Mouse (Mus musculus): Measurements from ENCODE around the gene Tmem259.

Tmem259 gene

GRCm38 (mm10) chr10:79996272-79997033 is 12.3 kb upstream of the Tmem259 start, which contains the start of gene Abca7:
Gene Abca7, plus strand, starts transcription at chr10:79996494.
- H3K4me1 ChIP-seq (replicated peaks; ENCODE audit: low read depth, low read length), result peaks cover 55% of the 10 kb centered on the region
- peak within 1 kb of the TSS; percentile 83 for H3K4me3 ChIP-seq (replicated peaks; ENCODE audit: low read length)
- H3K27me3 ChIP-seq (ENCODE audit: insufficient read depth, low read length), result peaks cover 7% of the 10 kb centered on the region

DNA sequence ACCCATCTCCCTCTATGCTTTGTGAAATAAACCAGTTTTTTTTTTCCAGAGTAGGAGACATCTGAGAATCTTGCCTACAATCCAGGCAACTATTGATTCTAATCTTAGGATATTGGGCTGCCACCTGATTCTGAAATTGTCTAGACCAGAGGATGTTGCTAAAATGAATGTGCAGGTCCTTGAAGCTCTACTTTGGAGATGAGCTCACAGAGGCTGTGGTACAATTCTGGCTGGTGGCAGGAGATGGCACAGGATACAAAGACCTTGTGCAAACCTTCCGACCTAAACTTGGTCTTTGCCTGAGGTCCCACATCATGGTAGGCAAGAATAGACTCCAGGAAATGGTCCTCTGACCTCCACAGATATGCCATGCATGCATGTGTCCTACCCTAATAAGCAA is 11.5 kb upstream of the Tmem259 start:
- Histone ChIP-seq H3K4me3 (replicated peaks; ENCODE audit: low read length) (peak overlapping the region; percentile 83), H3K4me1 (replicated peaks; ENCODE audit: low read depth, low read length) (peaks cover 57% of the 10 kb centered on the region), H3K9me3 (ENCODE audit: low read length) (peaks cover 5% of the 10 kb centered on the region), H3K27me3 (ENCODE audit: insufficient read depth, low read length) (peaks cover 4% of the 10 kb centered on the region), H3K36me3 (ENCODE audit: insufficient read depth, low read length) (peaks cover 57% of the 10 kb centered on the region)
- TF ChIP-seq POU5F1 (IDR thresholded peaks at IDR 0.05; ENCODE audit: borderline replicate concordance, low read length) (no peak), NANOG (IDR thresholded peaks at IDR 0.05; ENCODE audit: borderline replicate concordance, low read length) (no peak), CTCF (conservative IDR thresholded peaks at IDR 0.05; ENCODE audit: low read length) (no peak)

More at GRCm38 (mm10) chr10:79996272-79997033, 12.3 kb upstream of the Tmem259 start, which contains the start of gene Abca7:
- Histone ChIP-seq H3K9me3 (ENCODE audit: low read length) (peaks cover 5% of the 10 kb centered on the region), H3K36me3 (ENCODE audit: insufficient read depth, low read length) (peaks cover 52% of the 10 kb centered on the region)
- TF ChIP-seq POU5F1 (IDR thresholded peaks at IDR 0.05; ENCODE audit: borderline replicate concordance, low read length) (no peak), CTCF (conservative IDR thresholded peaks at IDR 0.05; ENCODE audit: low read length) (no peak), NANOG (IDR thresholded peaks at IDR 0.05; ENCODE audit: borderline replicate concordance, low read length) (no peak)

DNA sequence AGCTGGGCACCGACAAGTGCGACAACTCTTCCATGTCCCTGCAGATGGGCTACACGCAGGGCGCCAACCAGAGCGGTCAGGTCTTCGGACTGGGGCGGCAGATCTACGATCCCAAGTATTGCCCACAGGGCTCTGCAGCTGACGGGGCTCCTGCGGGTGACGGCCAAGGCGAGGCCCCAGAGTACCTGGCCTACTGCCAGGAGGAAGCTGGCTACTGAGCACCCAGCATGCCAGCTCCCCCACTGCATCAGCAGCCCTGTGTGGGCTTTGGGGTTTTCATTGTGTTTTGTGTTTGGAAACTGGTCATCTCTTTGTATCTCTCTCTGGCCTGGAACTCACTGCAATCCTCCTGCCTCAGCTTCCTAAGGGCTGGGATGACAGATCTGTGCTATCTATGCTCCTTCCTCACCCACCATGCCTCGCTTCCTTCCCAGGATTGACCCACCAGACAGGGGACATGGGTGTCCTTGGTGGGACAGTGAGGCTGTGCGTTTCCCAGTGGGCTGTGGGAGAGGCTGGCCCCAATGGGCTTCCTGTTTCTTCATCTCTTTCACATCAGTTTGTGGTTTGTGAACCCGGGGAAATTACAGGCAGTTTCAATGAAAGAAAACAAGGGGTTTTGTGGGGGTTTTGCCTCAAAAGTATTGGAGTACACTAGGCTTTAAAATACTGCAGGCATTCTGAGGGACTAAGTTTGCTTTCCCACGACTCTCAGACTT is 10.4 kb upstream of the Tmem259 start:
- Histone ChIP-seq H3K9me3 (ENCODE audit: low read length) (peaks cover 5% of the 10 kb centered on the region), H3K36me3 (ENCODE audit: insufficient read depth, low read length) (peaks cover 53% of the 10 kb centered on the region), H3K4me1 (replicated peaks; ENCODE audit: low read depth, low read length) (peaks cover 62% of the 10 kb centered on the region), H3K4me3 (replicated peaks; ENCODE audit: low read length) (no peak overlapping the region), H3K27me3 (ENCODE audit: insufficient read depth, low read length) (peaks cover 11% of the 10 kb centered on the region)
- no peak for TF ChIP-seq NANOG (IDR thresholded peaks at IDR 0.05; ENCODE audit: borderline replicate concordance, low read length)
- no peak; the same call in 1 of the 2 replicates for TF ChIP-seq POU5F1 (IDR thresholded peaks at IDR 0.05; ENCODE audit: borderline replicate concordance, low read length)
- no peak for TF ChIP-seq CTCF (conservative IDR thresholded peaks at IDR 0.05; ENCODE audit: low read length)

DNA sequence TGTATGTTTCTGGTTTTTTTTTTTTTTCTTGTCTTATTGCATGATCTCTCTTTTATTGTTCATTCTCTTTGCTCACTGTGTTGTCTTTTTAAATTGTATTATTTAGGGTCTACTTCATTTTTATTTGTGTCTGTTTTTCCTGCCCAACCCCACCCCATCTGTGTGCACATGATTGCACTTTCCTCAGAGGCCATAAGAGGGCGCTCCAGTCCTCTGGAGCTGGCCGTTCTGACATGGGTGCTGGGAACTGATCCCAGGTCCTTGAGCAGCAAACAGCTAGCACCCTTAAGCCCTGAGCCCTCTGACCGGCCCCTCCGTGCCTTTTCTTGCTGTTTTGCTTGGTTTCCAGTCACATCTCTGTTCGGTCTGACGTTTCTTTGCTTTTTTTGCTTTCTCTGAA is 7.4 kb upstream of the Tmem259 start:
- Histone ChIP-seq H3K4me1 (replicated peaks; ENCODE audit: low read depth, low read length) (peaks cover 66% of the 10 kb centered on the region), H3K27me3 (ENCODE audit: insufficient read depth, low read length) (peaks cover 22% of the 10 kb centered on the region), H3K4me3 (replicated peaks; ENCODE audit: low read length) (0 out of 2 replicates have a peak overlapping the region, but pooled peaks have one; percentile 35), H3K9me3 (ENCODE audit: low read length) (peaks cover 5% of the 10 kb centered on the region), H3K36me3 (ENCODE audit: insufficient read depth, low read length) (peaks cover 43% of the 10 kb centered on the region)
- TF ChIP-seq CTCF (conservative IDR thresholded peaks at IDR 0.05; ENCODE audit: low read length) (peak; percentile 86), POU5F1 (IDR thresholded peaks at IDR 0.05; ENCODE audit: borderline replicate concordance, low read length) (no peak)

GRCm38 (mm10) chr10:79991099-79991498 is 7.0 kb upstream of the Tmem259 start:
- H3K36me3 ChIP-seq (ENCODE audit: insufficient read depth, low read length), result peaks cover 43% of the 10 kb centered on the region
- TF ChIP-seq POU5F1 (IDR thresholded peaks at IDR 0.05; ENCODE audit: borderline replicate concordance, low read length), result no peak
- no peak for TF ChIP-seq NANOG (IDR thresholded peaks at IDR 0.05; ENCODE audit: borderline replicate concordance, low read length)
- no peak for TF ChIP-seq CTCF (conservative IDR thresholded peaks at IDR 0.05; ENCODE audit: low read length)
- H3K4me1 ChIP-seq (replicated peaks; ENCODE audit: low read depth, low read length), result peaks cover 69% of the 10 kb centered on the region
- peak overlapping the region; percentile 35; the same call in 1 of the 2 replicates for H3K4me3 ChIP-seq (replicated peaks; ENCODE audit: low read length)
- peaks cover 5% of the 10 kb centered on the region for H3K9me3 ChIP-seq (ENCODE audit: low read length)
- H3K27me3 ChIP-seq (ENCODE audit: insufficient read depth, low read length), result peaks cover 22% of the 10 kb centered on the region

- Histone ChIP-seq H3K4me1 (replicated peaks; ENCODE audit: low read depth, low read length) (peaks cover 68% of the 10 kb centered on the region), H3K27me3 (ENCODE audit: insufficient read depth, low read length) (peaks cover 22% of the 10 kb centered on the region), H3K4me3 (replicated peaks; ENCODE audit: low read length) (peak overlapping the region; percentile 86), H3K9me3 (ENCODE audit: low read length) (peaks cover 5% of the 10 kb centered on the region), H3K36me3 (ENCODE audit: insufficient read depth, low read length) (peaks cover 39% of the 10 kb centered on the region)
- TF ChIP-seq CTCF (conservative IDR thresholded peaks at IDR 0.05; ENCODE audit: low read length) (no peak), NANOG (IDR thresholded peaks at IDR 0.05; ENCODE audit: borderline replicate concordance, low read length) (no peak), POU5F1 (IDR thresholded peaks at IDR 0.05; ENCODE audit: borderline replicate concordance, low read length) (no peak)
Observed at GRCm38 (mm10) chr10:79989870-79990269, 5.7 kb upstream of the Tmem259 start.

DNA sequence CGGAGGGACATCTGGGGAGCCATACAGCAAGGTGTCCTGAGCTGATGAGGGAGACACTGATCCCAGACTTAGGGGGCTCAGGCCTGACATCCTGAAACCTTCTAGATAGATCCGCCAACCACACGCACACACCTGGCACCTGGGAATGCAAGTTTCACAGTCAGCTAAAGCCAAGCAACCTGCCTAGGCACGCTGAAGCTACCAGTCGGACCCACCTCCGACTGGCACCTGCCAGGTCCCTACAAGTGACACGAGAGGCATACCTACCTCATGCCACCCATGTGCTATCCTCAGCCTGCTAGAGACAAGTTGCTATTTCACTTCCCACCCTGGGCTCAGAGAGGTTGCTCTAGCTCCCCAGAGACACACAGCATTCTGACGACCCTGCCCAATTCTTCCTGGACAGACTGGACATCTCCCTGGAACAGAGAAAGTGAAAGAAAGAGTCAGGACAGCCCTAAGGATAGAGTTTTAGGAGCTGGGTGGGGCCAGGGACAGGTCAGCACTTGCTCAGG is 5.2 kb upstream of the Tmem259 start:
- Histone ChIP-seq H3K4me1 (replicated peaks; ENCODE audit: low read depth, low read length) (peaks cover 63% of the 10 kb centered on the region), H3K4me3 (replicated peaks; ENCODE audit: low read length) (peak overlapping the region; percentile 86), H3K27me3 (ENCODE audit: insufficient read depth, low read length) (peaks cover 22% of the 10 kb centered on the region), H3K36me3 (ENCODE audit: insufficient read depth, low read length) (peaks cover 33% of the 10 kb centered on the region), H3K9me3 (ENCODE audit: low read length) (peaks cover 5% of the 10 kb centered on the region)
- TF ChIP-seq CTCF (conservative IDR thresholded peaks at IDR 0.05; ENCODE audit: low read length) (no peak), NANOG (IDR thresholded peaks at IDR 0.05; ENCODE audit: borderline replicate concordance, low read length) (no peak), POU5F1 (IDR thresholded peaks at IDR 0.05; ENCODE audit: borderline replicate concordance, low read length) (no peak)
